Mouse (Mus musculus) erythroblast, embryonic 14.5 days (primary cell): Measurements from ENCODE around the gene Cdkal1. TPM values are rescaled to one million over a fixed set of nuclear protein-coding genes. Genes with fewer than 3 reads are reported as not detected.

Source experiments
- H3K27me3 ChIP-seq: 2 replicates; pipeline ENCODE4 v1.6.1; 2012; ENCODE audit warnings: inconsistent platforms; ENCODE audit not compliant: control insufficient read depth
- H3K36me3 ChIP-seq: 2 replicates; pipeline ENCODE4 v1.6.1; 2012; ENCODE audit warnings: mild to moderate bottlenecking, inconsistent platforms; ENCODE audit not compliant: control insufficient read depth
- H3K4me1 ChIP-seq: 2 replicates; pipeline ENCODE4 v1.6.1; 2012; ENCODE audit warnings: inconsistent platforms; ENCODE audit not compliant: control insufficient read depth
- H3K4me3 ChIP-seq: replicated peaks from 2 replicates; pipeline ENCODE3; 2012; ENCODE audit warnings: moderate library complexity, mild to moderate bottlenecking, inconsistent platforms
- H3K9me3 ChIP-seq: 2 replicates; pipeline ENCODE4 v1.6.1; 2012; ENCODE audit warnings: low read length, inconsistent platforms, mixed read lengths; ENCODE audit not compliant: control insufficient read depth
- GATA1 ChIP-seq: IDR thresholded peaks from 2 replicates; pipeline ENCODE4 v1.6.1; 2012; ENCODE audit warnings: low read length, inconsistent platforms, mixed read lengths
- TAL1 ChIP-seq: IDR thresholded peaks from 3 replicates; pipeline ENCODE4 v1.6.1; 2012; ENCODE audit warnings: low read length, inconsistent platforms, mixed read lengths
- polyA plus RNA-seq: library from polyadenylated mRNA; stranded (reverse); fragments of >175 nt; gene quantifications from 2 replicates; pipeline ENCODE4 v1.2.3, GENCODE M21; 2012

The Cdkal1 gene
- polyA plus RNA-seq, 1 experiment = 0.10 TPM

DNA sequence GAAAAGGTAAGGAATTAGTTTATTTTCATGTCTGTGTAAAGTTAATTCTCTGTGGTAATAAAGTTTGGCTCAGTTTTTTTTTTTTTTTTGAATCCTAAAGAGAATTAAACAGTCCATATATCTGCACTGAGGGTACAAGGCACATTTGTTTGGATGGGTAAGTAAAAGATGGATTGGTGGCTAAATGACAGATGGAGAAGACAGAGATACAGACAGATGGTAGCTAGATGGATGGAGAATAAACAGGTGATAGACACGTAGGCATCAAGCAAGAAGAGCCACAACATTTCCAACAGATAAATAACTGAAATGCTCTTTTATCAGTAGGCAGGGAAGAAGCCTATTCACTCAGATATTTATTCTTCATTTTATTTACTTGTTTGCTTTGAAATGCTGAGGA, 381.7 kb downstream of the Cdkal1 start:
- TF ChIP-seq GATA1 (no peak), TAL1 (no peak)
- no peaks in the 10 kb centered on the region for H3K36me3 ChIP-seq
- H3K4me1 ChIP-seq = no peaks in the 10 kb centered on the region
- H3K27me3 ChIP-seq = no peaks in the 10 kb centered on the region
- no peaks in the 10 kb centered on the region for H3K9me3 ChIP-seq
- H3K4me3 ChIP-seq = no peak overlapping the region

DNA sequence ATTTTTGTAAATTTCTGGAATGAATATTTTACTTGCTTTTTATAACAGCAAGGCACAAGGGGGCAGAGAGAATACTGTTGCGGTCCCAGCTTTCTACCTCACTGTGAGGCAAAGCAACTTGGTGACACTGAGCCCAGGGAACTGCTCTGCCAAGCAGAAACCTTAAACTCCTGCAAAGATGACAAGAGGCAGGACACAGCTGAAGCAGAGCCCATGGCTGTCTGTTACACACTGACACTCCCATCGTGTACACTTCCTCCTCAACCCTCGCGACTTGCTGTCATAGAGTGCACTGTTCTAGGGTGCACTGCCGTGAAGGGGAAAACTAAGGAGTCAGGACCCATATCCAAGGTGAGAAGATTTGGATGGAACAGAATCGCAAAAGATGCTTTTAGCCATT, 393.2 kb downstream of the Cdkal1 start:
- Histone ChIP-seq H3K4me3 (no peak overlapping the region), H3K27me3 (no peaks in the 10 kb centered on the region), H3K4me1 (peaks cover 2% of the 10 kb centered on the region; the same call in 1 of the 2 replicates), H3K36me3 (no peaks in the 10 kb centered on the region), H3K9me3 (no peaks in the 10 kb centered on the region)
- TF ChIP-seq GATA1 = no peak
- no peak for TF ChIP-seq TAL1

DNA sequence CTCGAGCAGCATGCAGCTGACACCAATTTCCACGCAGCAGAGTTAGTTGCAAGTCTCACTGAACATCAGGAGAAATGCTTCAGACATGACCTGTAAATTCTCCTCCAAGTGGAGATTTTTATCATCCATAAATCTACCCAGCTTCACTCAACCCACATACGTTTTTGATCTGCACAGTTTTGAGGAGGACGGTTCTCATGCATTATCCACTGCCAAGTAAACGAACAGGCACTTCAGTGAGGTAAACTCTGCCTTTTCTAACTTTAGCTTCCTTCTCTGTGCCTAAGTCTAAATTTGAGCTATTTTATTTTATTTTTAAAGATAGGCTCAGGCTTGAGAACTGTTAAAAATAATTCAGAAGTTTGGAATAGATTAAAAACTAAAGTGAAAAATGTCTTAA, 394.7 kb downstream of the Cdkal1 start:
- Histone ChIP-seq H3K4me1 (peaks cover 2% of the 10 kb centered on the region; the same call in 1 of the 2 replicates), H3K27me3 (no peaks in the 10 kb centered on the region), H3K36me3 (no peaks in the 10 kb centered on the region), H3K4me3 (no peak overlapping the region), H3K9me3 (no peaks in the 10 kb centered on the region)
- TF ChIP-seq TAL1 (no peak), GATA1 (no peak)

- H3K36me3 ChIP-seq = no peaks in the 10 kb centered on the region
- H3K4me1 ChIP-seq = peaks cover 2% of the 10 kb centered on the region; the same call in 1 of the 2 replicates
- no peak for TF ChIP-seq GATA1
- no peak for TF ChIP-seq TAL1
- H3K27me3 ChIP-seq = no peaks in the 10 kb centered on the region
- H3K9me3 ChIP-seq = no peaks in the 10 kb centered on the region
- H3K4me3 ChIP-seq = no peak overlapping the region
Observed at GRCm38 (mm10) chr13:29458385-29458784, 397.1 kb downstream of the Cdkal1 start.

DNA sequence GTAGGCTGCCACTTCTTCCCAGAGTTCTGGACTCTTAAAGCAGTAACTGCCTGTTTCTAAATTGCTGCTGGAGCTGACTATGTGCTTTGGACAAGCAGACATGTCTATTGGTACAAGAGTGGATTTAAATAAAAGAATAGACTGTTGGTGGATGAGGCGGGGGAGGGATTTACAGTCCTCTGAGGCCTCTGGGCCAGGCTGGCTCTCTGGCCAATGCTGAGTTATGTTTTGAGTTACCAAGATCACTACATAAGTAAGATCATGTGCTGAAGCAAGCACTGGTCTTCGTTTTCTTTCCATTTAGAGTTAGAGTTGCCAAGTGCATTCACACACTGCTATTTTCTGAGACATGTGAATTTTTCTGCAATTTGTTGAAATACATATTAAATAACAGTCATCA, 418.4 kb downstream of the Cdkal1 start:
- TF ChIP-seq TAL1 (no peak), GATA1 (no peak)
- no peak overlapping the region for H3K4me3 ChIP-seq
- H3K4me1 ChIP-seq = no peaks in the 10 kb centered on the region
- H3K36me3 ChIP-seq = no peaks in the 10 kb centered on the region
- H3K9me3 ChIP-seq = no peaks in the 10 kb centered on the region
- H3K27me3 ChIP-seq = no peaks in the 10 kb centered on the region

- Histone ChIP-seq H3K9me3 (no peaks in the 10 kb centered on the region), H3K27me3 (no peaks in the 10 kb centered on the region), H3K4me1 (no peaks in the 10 kb centered on the region), H3K4me3 (no peak overlapping the region), H3K36me3 (no peaks in the 10 kb centered on the region)
- TF ChIP-seq GATA1 (no peak), TAL1 (no peak)
Observed at GRCm38 (mm10) chr13:29434726-29435125, 420.7 kb downstream of the Cdkal1 start.

DNA sequence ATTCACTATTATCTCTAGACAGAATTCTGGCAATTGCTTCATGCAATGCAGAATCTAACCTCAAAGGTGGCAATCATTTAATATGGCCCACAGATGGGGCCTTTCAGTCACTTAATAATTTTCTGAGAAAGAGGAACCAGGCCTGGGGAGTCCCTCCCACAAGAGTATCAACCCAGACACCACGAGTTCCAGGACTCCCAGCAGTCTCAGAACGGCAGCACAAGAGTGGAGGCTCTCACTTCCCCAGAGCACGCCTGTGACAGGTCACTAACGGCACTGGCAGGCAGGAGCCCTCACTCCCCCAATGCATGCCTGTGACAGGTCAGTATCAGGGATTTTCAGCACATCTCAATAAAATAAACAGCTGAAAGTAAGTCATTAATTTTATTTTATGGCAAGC, 424.6 kb downstream of the Cdkal1 start:
- Histone ChIP-seq H3K4me3 (no peak overlapping the region), H3K4me1 (no peaks in the 10 kb centered on the region), H3K27me3 (no peaks in the 10 kb centered on the region), H3K36me3 (no peaks in the 10 kb centered on the region), H3K9me3 (no peaks in the 10 kb centered on the region)
- TF ChIP-seq GATA1 = no peak
- TF ChIP-seq TAL1 = no peak

DNA sequence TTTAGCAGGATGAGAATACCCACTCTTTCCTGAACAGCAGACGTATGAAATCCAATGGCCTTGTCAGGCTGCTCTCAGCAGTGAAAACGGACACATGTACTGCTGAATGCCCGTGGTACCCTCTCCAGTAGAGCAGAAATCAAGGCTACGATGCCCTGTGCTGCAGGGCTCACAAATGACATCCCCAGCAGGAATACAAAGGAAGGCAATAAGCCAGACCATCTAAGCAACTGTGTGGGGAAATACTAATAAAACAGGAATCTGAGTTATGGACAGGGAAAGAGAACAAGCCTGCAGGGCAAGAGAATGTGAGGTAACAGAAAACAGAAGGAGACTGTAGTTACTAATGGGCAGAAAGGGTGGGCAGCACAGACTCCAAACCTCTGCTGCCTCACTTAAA, 425.6 kb downstream of the Cdkal1 start:
- no peaks in the 10 kb centered on the region for H3K27me3 ChIP-seq
- TF ChIP-seq GATA1 (no peak), TAL1 (no peak)
- H3K36me3 ChIP-seq = no peaks in the 10 kb centered on the region
- H3K4me1 ChIP-seq = no peaks in the 10 kb centered on the region
- H3K9me3 ChIP-seq = no peaks in the 10 kb centered on the region
- H3K4me3 ChIP-seq = no peak overlapping the region

DNA sequence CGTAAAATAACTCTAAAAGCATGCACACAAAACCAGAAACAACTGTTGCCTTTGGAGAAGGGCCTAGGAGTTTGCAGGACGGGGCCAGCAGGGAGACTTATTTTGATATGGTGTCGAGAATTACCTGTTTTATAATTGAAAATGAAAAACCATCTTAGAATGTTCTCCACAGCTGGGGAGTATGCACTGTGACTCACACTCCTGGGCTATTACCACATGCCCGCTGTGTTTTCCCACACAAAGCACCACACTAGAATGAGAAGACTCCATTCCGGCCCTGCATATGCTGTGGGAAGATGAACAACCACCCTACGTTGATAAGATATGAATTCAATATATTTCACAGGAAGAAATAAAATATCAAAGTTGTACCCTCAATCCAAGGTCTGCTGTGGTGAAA, 426.3 kb downstream of the Cdkal1 start:
- H3K27me3 ChIP-seq = no peaks in the 10 kb centered on the region
- no peaks in the 10 kb centered on the region for H3K4me1 ChIP-seq
- no peaks in the 10 kb centered on the region for H3K36me3 ChIP-seq
- TF ChIP-seq GATA1 = no peak
- no peak for TF ChIP-seq TAL1
- H3K9me3 ChIP-seq = no peaks in the 10 kb centered on the region
- H3K4me3 ChIP-seq = no peak overlapping the region

GRCm38 (mm10) chr13:29416450-29417136, 438.9 kb downstream of the Cdkal1 start:
- TF ChIP-seq GATA1 = no peak
- no peak for TF ChIP-seq TAL1

More at GRCm38 (mm10) chr13:29416450-29417136, 438.9 kb downstream of the Cdkal1 start:
- Histone ChIP-seq H3K4me3 (no peak overlapping the region), H3K9me3 (no peaks in the 10 kb centered on the region), H3K27me3 (no peaks in the 10 kb centered on the region), H3K4me1 (no peaks in the 10 kb centered on the region), H3K36me3 (no peaks in the 10 kb centered on the region)
